Mouse (Mus musculus): ENCODE measurements at regions not wholly inside any gene's neighbourhood (a gene's known extent, or its start where the extent isn't known, plus 50 kb on each side); places are given as distances from the start of the nearest gene placed in this dataset.
"Not testable (repeated sequence)": the region's sequence is repeated elsewhere in the genome, so short reads cannot be mapped to it uniquely, and the experiment has no call there.

DNA sequence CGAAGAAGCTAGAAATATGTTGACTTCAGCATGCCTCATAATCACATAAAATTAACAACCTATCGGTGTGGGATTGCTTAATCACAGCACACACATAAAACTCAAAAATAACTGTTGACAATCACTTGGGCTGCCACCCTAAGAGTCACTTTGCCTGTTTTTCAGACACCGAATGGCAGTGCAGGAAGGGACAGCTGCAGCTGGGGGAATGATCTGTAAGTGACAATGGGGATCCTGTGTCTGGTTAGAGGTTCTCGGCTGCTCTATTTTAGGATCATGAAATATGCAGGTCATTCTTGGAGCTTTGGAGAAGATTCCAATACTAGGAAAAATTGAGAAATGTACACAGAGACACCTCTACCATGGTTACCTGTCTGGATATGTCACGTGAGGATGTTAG is 54.4 kb upstream of the Tcf12 start:
- ATAC-seq (replicated peaks; ENCODE audit: low read depth, poor library complexity, severe bottlenecking): no peak

GRCm38 (mm10) chr9:72166611-72167010 is 54.9 kb upstream of the Tcf12 start:
- ATAC-seq (replicated peaks; ENCODE audit: low read depth, poor library complexity, severe bottlenecking): no peak

- ATAC-seq (replicated peaks; ENCODE audit: low read depth, poor library complexity, severe bottlenecking): no peak
Measured at GRCm38 (mm10) chr9:72169231-72169630, 57.6 kb upstream of the Tcf12 start.

DNA sequence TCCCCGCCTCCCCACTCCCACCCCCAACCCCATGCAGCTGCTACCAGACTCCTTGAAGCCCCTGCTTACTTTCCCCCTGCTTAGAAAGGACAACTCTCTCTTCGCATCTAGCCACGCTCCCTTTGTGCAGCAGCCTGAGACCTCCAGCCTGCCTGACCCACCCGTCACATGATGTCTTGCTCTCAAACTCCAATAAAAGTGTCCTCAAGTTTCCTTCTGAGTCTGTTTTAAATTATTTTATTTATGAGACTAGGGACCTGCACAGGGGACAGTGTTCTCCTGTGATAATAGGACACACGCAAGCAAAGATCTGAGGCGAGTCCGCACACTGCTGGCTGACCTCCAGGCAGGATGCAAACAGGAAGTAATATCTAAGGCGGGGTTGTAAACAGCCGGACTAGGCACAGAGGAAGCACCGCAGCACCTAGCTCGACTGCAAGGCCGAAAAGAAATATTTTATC is 58.1 kb upstream of the Tcf12 start:
- peak; percentile 80 for ATAC-seq (replicated peaks; ENCODE audit: low read depth, poor library complexity, severe bottlenecking)

DNA sequence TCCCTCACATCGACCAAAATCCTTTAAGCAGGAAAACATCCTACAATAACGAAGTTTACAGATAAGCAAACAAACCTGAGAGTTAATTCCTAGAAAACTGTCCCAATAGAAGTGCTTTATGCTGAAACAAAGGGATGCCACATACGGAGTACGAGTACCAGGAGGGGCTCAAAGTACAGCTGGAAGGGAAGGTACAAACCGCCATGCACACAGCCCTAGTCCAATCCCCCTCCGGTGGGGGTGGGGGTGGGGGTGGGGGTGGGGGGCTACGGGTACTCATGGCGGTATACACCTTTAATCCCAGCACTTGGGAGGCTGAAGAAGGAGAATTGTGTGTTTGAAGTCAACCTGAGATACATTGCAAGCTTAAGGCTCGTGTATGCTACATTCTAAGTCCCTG is 58.6 kb upstream of the Tcf12 start:
- no peak for ATAC-seq (replicated peaks; ENCODE audit: low read depth, poor library complexity, severe bottlenecking)

GRCm38 (mm10) chr9:72172331-72172730 is 60.7 kb upstream of the Tcf12 start:
- no peak for ATAC-seq (replicated peaks; ENCODE audit: low read depth, poor library complexity, severe bottlenecking)

DNA sequence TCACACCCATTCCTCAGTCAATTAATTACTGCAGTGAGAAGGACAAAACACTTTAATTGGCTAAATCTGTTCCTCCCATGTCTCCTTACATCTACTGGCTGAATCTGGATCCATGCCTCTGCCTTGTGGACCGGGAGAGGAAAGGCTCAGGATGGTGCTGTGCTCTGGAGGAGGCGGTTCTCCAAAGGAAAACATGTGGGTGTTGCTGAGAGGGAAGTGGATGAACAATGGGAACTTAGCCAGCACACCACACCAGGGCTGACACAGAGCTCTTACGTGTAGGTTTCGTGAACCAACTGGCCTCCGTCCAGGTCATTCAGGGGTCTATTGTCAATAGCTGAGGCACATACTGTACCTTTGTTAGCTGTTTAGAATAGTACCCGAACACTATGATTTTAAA is 69.3 kb upstream of the Tcf12 start:
- no peak for ATAC-seq (replicated peaks; ENCODE audit: low read depth, poor library complexity, severe bottlenecking)

GRCm38 (mm10) chr9:72183336-72183735 is 71.7 kb upstream of the Tcf12 start:
- no peak for ATAC-seq (replicated peaks; ENCODE audit: low read depth, poor library complexity, severe bottlenecking)

DNA sequence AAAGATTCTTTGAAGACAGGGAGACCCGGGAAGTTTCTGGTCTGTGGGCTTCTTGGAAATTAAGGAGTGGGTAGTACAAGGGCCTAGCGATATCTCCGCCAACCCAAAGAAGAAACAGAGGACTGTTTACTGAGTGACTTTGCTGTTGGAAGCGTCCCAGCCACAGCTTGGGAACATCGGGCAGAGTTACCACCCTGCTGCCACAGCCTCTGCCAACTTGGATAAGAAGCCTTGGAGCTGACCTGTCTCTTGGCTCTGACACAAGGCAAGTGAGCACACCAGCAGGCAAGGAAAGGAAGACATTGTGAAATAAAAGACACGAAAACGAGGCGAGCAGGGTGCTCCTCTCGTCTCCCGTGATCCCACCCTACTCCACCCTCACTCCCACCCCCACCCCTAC is 72.3 kb upstream of the Tcf12 start:
- no peak for ATAC-seq (replicated peaks; ENCODE audit: low read depth, poor library complexity, severe bottlenecking)

GRCm38 (mm10) chr9:72189867-72190266 is 78.2 kb upstream of the Tcf12 start:
- ATAC-seq (replicated peaks; ENCODE audit: low read depth, poor library complexity, severe bottlenecking): no peak

- no peak for ATAC-seq (replicated peaks; ENCODE audit: low read depth, poor library complexity, severe bottlenecking)
Measured at GRCm38 (mm10) chr9:72190631-72191030, 79.0 kb upstream of the Tcf12 start.

GRCm38 (mm10) chr9:72191091-72191490 is 79.4 kb upstream of the Tcf12 start:
- ATAC-seq (replicated peaks; ENCODE audit: low read depth, poor library complexity, severe bottlenecking): no peak

DNA sequence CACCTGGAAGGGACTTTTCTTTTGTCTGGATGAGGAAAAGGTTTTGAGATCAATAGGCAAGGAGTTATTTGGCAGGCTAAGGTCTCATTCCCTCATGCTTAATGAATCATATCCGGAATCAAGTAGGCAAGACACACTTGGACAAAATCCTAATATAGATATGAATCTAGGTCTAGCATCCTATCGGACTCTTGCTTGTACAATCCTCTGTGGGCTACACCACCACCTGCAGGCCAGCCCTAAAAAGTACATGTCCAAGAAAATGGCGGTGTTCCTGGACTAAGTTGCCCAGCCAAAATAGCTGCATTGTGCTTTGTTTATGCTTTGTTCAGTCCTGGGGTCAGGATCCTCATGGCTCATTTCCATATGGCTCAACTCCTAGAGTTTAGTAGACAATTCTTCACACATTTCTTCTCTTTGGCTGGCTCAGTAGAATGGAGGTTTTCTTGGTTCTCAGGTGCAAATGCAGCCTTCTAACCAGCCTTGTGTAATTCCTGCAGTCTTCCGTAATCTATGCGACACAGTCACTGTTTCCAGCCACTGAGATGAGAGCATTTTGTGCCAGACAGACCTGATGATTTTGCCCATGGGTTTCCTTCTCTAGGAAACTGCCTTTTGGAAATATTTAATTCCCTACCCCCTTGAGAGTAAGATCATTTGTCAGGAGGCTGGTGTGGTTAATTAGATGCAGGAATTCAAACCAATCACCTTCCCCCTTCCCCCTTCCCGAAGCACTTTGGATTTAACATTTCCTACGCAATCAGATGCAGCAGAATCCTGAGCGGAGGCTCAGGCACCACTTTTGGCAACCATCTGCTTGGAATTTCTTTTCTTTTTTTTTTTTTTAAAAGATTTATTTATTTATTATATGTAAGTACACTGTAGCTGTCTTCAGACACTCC is 80.6 kb upstream of the Tcf12 start:
- ATAC-seq (replicated peaks; ENCODE audit: low read depth, poor library complexity, severe bottlenecking): peak; percentile 68; the same call in 1 of the 2 replicates

DNA sequence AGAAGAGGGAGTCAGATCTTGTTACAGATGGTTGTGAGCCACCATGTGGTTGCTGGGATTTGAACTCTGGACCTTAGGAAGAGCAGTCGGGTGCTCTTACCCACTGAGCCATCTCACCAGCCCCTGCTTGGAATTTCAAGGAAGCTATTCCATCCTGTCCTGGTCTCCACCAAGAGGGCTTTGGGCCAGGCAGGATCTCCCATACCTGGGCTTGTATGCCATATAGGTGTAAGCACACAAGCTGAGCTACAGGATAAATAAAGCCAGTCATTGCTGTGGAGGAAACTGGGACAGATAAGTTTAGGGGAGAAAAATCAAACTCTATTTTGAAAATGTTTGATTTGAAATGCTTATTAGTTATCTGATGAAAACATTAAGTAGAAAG is 81.3 kb upstream of the Tcf12 start:
- not testable (repeated sequence) for ATAC-seq (replicated peaks; ENCODE audit: low read depth, poor library complexity, severe bottlenecking)

DNA sequence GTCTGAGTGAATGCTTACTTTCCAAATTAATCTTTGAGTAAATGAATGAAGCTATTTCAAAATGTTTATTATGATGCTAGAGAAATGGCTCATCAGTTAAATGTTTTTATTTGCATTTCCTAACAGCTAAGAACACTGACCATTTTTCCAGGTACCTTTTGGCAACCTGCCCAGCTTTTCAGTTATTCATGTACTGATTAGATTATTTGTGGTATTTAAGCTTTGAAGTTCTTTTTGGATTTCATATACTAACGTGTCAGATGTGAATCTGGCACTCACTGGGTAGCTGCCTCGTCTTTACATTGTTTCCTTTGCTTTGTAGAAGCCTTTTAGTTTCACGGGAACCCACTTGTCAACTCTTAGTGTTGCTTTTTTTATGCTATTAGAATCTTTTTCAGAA is 79.3 kb upstream of the Zfp280d start:
- ATAC-seq (replicated peaks; ENCODE audit: low read depth, poor library complexity, severe bottlenecking): no peak

DNA sequence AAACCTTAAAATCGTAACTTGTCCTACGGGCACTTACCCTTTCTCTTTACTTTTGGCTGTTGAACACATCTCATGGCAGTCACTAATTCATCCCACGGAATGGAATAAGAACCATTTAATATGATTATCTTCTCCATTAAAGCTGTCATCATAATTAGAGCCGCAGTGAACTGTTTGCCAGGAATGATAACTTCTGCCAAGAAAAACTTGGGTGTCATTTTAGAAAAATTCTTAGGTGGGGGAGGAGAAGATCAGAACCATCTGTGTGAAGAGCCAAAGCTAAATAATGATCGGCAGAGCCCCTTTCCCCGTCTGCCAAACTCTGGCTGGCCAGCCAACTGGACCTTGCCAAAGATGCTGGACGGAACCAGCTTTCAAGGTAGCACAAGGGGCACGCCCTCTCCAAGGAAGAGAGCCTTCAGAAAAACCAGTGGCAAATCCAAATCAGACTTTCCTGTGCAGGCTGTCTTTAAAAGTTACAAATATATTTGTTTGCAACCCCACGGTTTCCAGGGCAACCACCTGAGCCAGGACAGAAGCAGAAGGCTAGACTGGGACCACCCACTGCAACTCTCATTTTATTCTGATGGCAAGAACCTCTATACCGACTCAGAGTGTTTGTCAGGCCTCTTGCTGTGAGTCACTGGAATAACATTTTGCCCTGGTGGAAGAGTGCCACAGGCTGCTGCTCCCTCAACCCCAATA is 77.9 kb upstream of the Zfp280d start:
- ATAC-seq (replicated peaks; ENCODE audit: low read depth, poor library complexity, severe bottlenecking): no peak

- ATAC-seq (replicated peaks; ENCODE audit: low read depth, poor library complexity, severe bottlenecking): no peak
Measured at GRCm38 (mm10) chr9:72197331-72197732, 77.3 kb upstream of the Zfp280d start.

DNA sequence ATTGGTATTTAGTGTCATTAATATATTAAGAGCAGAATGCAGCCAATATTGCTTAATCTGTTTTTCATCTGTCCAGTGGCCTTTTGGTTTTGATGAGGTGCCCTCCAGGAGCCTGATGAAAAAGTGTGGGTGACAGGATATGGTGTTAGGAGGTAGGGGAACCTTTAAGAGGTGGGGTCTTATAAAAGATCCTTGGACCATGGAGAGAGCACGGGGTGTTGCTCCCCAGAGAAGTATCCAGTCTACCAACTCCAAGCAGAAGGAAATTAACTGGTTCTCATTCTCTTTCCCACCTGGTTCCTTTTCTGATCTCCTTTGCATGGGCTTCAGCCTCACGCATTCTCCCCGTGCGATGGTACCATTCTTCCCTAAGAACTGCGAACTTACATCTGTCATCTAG is 75.7 kb upstream of the Zfp280d start:
- no peak for ATAC-seq (replicated peaks; ENCODE audit: low read depth, poor library complexity, severe bottlenecking)

DNA sequence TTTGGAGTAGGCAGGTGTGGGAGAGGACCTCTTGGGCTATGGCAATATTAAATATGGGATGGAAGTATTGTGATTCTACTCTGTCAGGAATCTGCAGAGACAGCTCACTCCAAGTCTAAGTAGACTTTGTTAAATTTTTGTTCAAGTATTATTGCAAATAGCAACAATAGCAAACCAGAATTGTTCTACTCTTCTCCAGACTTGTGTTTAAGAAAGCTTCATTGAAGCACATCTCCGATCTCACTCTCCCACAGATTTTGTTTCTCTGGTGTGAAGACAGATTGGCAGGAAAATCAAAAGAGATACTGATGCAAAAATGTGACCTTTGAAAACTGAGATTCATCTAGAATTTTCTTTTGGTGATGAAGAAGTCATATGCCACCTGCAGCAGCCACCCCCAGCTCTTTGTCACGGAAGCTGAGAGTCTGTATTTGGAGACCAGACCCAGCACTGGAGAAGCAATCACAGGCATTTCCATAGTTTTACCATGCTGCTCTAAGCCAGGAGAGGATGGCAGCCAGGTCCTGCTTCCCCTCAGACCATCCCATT is 70.2 kb upstream of the Zfp280d start:
- ATAC-seq (replicated peaks; ENCODE audit: low read depth, poor library complexity, severe bottlenecking): no peak

- ATAC-seq (replicated peaks; ENCODE audit: low read depth, poor library complexity, severe bottlenecking): no peak
Measured at GRCm38 (mm10) chr9:72205815-72206214, 68.8 kb upstream of the Zfp280d start.

- no peak for ATAC-seq (replicated peaks; ENCODE audit: low read depth, poor library complexity, severe bottlenecking)
Measured at GRCm38 (mm10) chr9:72206911-72207310, 67.7 kb upstream of the Zfp280d start.

Data from common myeloid progenitor, adult 5-6 weeks (primary cell).